Mouse (Mus musculus) stomach, postnatal 0 days (tissue): ENCODE measurements around the gene Ndufs5.

Source experiments
- CTCF ChIP-seq: IDR thresholded peaks from 2 replicates; pipeline ENCODE4 v1.5.1; 2016; ENCODE audit warnings: antibody characterized with exemption, low read depth, mild to moderate bottlenecking, moderate library complexity
- EP300 ChIP-seq: optimal IDR thresholded peaks from 2 replicates; pipeline ENCODE3; 2016; ENCODE audit warnings: antibody characterized with exemption

- TF ChIP-seq CTCF (no peak), EP300 (no peak)
Measured at GRCm38 (mm10) chr4:123682291-123682690, 35.7 kb downstream of the Ndufs5 start.
